Mouse (Mus musculus) T-helper 2 cell (primary cell): ENCODE measurements at regions not wholly inside any gene's neighbourhood (a gene's known extent, or its start where the extent isn't known, plus 50 kb on each side); places are given as distances from the start of the nearest gene placed in this dataset.
"Not testable (repeated sequence)": the region's sequence is repeated elsewhere in the genome, so short reads cannot be mapped to it uniquely, and the experiment has no call there.

Source experiments
- in situ Hi-C: fragments of 300-600 bp; cut with MboI, MseI; formaldehyde crosslinking; loops from one replicate; pipeline ENCODE4 v1.15.1; 2025; ENCODE audit warnings: high pct_unique_total_duplicates

- in situ Hi-C loops = loop anchor here (5.0 kb wide), 1 partner anchor 42 kb away; no protein-coding TSS in a partner anchor
Observed at GRCm38 (mm10) chr6:31130522-31130921, 171.6 kb upstream of the Klf14 start.

- in situ Hi-C loops = loop anchor here (5.0 kb wide), 1 partner anchor 41 kb away; no protein-coding TSS in a partner anchor
Observed at GRCm38 (mm10) chr6:31131716-31132115, 172.8 kb upstream of the Klf14 start.

GRCm38 (mm10) chr6:31132396-31133190 lies 173.7 kb upstream of the Klf14 start:
- in situ Hi-C loops = loop anchor here (5.0 kb wide), 1 partner anchor 40 kb away; no protein-coding TSS in a partner anchor

GRCm38 (mm10) chr6:31133896-31134735 lies 175.2 kb upstream of the Klf14 start:
- in situ Hi-C loops = loop anchor here (5.0 kb wide), 1 partner anchor 38 kb away; no protein-coding TSS in a partner anchor

GRCm38 (mm10) chr6:31134736-31135077 lies 175.8 kb upstream of the Klf14 start:
- in situ Hi-C loops = loop anchor here (5.0 kb wide), 1 partner anchor 38 kb away; no protein-coding TSS in a partner anchor

GRCm38 (mm10) chr6:31135580-31135979 lies 176.7 kb upstream of the Klf14 start:
- in situ Hi-C loops = no loop called here

GRCm38 (mm10) chr6:31136895-31137294 lies 178.0 kb upstream of the Klf14 start:
- in situ Hi-C loops = no loop called here

- in situ Hi-C loops = no loop called here
Observed at GRCm38 (mm10) chr6:31137351-31137750, 178.5 kb upstream of the Klf14 start.

- in situ Hi-C loops = no loop called here
Observed at GRCm38 (mm10) chr6:31140000-31140399, 181.1 kb upstream of the Klf14 start.

GRCm38 (mm10) chr6:31140593-31140992 lies 181.7 kb upstream of the Klf14 start:
- in situ Hi-C loops = no loop called here

- in situ Hi-C loops = no loop called here
Observed at GRCm38 (mm10) chr6:31141486-31141885, 182.6 kb upstream of the Klf14 start.

GRCm38 (mm10) chr6:31142479-31143007 lies 183.7 kb upstream of the Klf14 start:
- in situ Hi-C loops = not testable (repeated sequence)

- in situ Hi-C loops = no loop called here
Observed at GRCm38 (mm10) chr6:31145687-31146086, 186.8 kb upstream of the Klf14 start.

GRCm38 (mm10) chr6:31146779-31147178 lies 187.9 kb upstream of the Klf14 start:
- in situ Hi-C loops = no loop called here

GRCm38 (mm10) chr6:31147682-31148081 lies 188.8 kb upstream of the Klf14 start:
- in situ Hi-C loops = no loop called here

- in situ Hi-C loops = no loop called here
Observed at GRCm38 (mm10) chr6:31148311-31148856, 189.5 kb upstream of the Klf14 start.

- in situ Hi-C loops = no loop called here
Observed at GRCm38 (mm10) chr6:31149164-31149563, 190.3 kb upstream of the Klf14 start.

- in situ Hi-C loops = no loop called here
Observed at GRCm38 (mm10) chr6:31150416-31150815, 191.5 kb upstream of the Klf14 start.

- in situ Hi-C loops = no loop called here
Observed at GRCm38 (mm10) chr6:31155857-31156256, 197.0 kb upstream of the Klf14 start.

- in situ Hi-C loops = no loop called here
Observed at GRCm38 (mm10) chr6:31156999-31157398, 198.1 kb upstream of the Klf14 start.

GRCm38 (mm10) chr6:31157429-31157828 lies 198.6 kb upstream of the Klf14 start:
- in situ Hi-C loops = no loop called here

GRCm38 (mm10) chr6:31158648-31159047 lies 199.8 kb upstream of the Klf14 start:
- in situ Hi-C loops = no loop called here
